Mouse (Mus musculus) megakaryocyte, embryonic 14.5 days (primary cell): ENCODE results near the gene Susd4.

Experiments used
- FLI1 ChIP-seq: IDR thresholded peaks from 2 replicates; pipeline ENCODE4 v1.6.1; 2012; ENCODE audit warnings: low read length, inconsistent platforms, mixed read lengths
- GATA1 ChIP-seq: IDR thresholded peaks from 3 replicates; pipeline ENCODE4 v1.6.1; 2012; ENCODE audit warnings: mixed read lengths, low read length, inconsistent platforms, borderline replicate concordance

DNA sequence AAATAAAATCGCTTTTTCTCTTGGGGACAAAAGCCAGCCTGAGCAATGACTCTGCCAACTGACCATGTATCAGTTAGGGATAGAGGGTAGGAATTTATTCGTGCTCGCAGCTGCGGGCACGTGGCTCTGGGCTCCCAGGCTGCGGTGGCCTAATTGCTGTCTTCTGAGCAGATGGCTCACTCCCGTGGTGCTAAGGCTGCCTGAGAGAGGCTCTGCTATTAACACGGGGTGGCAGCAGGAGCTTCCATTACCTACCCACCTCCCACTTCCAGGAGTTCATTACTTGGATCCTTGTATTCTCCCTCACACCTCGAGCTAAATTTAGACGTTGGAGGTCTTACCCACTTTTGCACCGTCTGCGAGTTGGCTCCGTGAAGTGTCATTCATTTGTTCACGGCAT is 33.4 kb downstream of the Susd4 start:
- no peak for TF ChIP-seq GATA1
- no peak for TF ChIP-seq FLI1
